Mouse (Mus musculus) layer of hippocampus, adult 2 months (tissue): ENCODE measurements around the gene Bik. TPM values are rescaled to one million over a fixed set of nuclear protein-coding genes. Genes with fewer than 3 reads are reported as not detected.

Experiments
- DNase-seq, 2 experiments: peaks; one replicate each; pipeline ENCODE4 v3.0.0; 2022; ENCODE audit warnings: low spot score in 2 of 2
- H3K27ac ChIP-seq: fragments of 200-600 bp; 2 replicates; pipeline ENCODE4 v1.8.1; 2022
- H3K4me3 ChIP-seq: fragments of 200-600 bp; 2 replicates; pipeline ENCODE4 v1.8.1; 2022; ENCODE audit warnings: mild to moderate bottlenecking
- CTCF ChIP-seq: fragments of 200-600 bp; conservative IDR thresholded peaks from 2 replicates; pipeline ENCODE4 v1.8.1; 2022; ENCODE audit warnings: antibody characterized with exemption, mild to moderate bottlenecking, moderate library complexity
- long read RNA-seq, 2 experiments: library from polyadenylated mRNA; stranded (forward); transcript quantifications; one replicate each; pipeline ENCODE4 v2.0.0; 2021; ENCODE audit warnings: borderline mapping rate in 2 of 2
- total RNA-seq, 2 experiments: library from RNA; stranded (reverse); gene quantifications; 2 replicates each; pipeline ENCODE4 v1.2.3; 2021

Bik gene
- not detected for total RNA-seq
- long read RNA-seq, experiment 1, result 0 reads
- long read RNA-seq, experiment 2, result 0 reads

- TF ChIP-seq CTCF, result no peak
- Histone ChIP-seq H3K27ac (no peak within 1 kb of the TSS), H3K4me3 (peak within 1 kb of the TSS; percentile 47)
- no peak for DNase-seq
Observed at GRCm38 (mm10) chr15:83526424-83527091, at the start of gene Bik. TSS of gene Bik (plus strand) at chr15:83526862.

GRCm38 (mm10) chr15:83478096-83478495, 48.6 kb upstream of the Bik start:
- Histone ChIP-seq H3K4me3 (no peak overlapping the region), H3K27ac (no peak overlapping the region)
- DNase-seq, result no peak
- TF ChIP-seq CTCF, result no peak; the same call in 1 of the 2 replicates

DNA sequence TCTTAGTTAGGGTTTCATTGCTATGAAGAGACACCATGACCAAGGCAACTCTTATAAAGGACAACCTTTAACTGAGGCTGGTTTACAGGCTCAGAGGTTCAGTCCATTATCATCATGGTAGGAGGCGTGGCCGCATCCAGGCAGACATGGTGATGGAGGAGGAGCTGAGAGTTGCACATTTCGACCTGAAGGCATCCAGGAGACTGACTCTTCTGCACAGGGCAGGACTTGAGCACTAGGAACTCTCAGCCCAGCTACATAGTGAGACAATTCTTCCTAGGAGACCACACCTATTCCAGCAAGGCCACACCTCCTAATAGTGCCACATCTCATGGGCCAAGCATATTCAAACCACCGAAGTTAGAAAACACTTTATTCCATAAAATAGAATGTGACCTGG, 46.8 kb upstream of the Bik start:
- no peak for DNase-seq
- Histone ChIP-seq H3K4me3 (no peak overlapping the region), H3K27ac (no peak overlapping the region)
- TF ChIP-seq CTCF, result no peak

GRCm38 (mm10) chr15:83481236-83481780, 45.4 kb upstream of the Bik start:
- no peak for TF ChIP-seq CTCF
- H3K27ac ChIP-seq, result no peak overlapping the region
- no peak overlapping the region for H3K4me3 ChIP-seq
- DNase-seq, result no peak

DNA sequence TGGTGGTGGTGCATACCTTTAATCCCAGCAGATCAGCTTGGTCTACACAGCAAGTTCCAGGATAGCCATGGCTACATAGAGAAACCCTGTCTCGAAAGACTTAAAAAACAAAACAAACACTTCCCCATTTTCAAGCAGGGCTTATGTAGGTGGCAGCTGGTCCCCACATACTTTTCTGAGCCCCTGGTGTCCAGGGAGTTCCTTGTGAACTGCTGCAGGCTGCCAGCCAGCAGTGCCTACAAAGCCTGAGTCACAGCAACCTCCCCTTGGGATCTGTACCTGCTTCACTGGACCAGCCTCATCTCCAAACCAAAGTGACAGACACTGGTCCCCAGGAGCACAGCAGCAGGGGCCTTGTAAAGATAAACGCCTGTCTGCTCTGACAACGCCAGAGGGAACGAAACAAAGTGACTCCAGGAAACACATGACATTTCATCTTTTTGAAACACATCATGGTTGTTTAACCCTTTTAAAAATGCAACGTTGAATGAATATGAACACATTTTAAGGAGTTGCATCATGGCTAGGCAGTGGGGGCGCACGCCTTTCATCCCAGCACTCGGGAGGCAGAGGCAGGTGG, 43.9 kb upstream of the Bik start:
- no peak for TF ChIP-seq CTCF
- no peak for DNase-seq
- no peak overlapping the region for H3K4me3 ChIP-seq

DNA sequence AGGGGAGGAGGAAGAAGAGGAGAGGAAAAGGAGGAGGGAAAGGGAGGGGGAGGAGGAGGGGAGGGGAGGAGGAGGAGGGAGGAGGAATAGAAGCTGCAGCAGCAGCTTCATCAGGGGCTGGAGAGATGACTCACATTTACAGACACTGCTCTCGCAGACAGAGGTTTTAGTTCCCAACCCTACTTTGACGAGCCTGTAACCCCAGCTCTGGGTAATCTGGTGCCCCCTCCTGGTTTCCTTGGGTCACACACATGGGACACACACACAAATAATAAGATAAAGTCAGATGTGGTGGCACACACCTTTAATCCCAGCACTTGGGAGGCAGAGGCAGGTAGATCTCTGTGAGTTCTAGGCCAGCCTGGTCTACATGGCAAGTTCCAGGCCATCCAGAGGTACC, 43.2 kb upstream of the Bik start:
- TF ChIP-seq CTCF, result peak; percentile 57
- DNase-seq, result no peak
- Histone ChIP-seq H3K4me3 (no peak overlapping the region), H3K27ac (no peak overlapping the region)

More for the DNA sequence above, 43.9 kb upstream of the Bik start:
- no peak overlapping the region for H3K27ac ChIP-seq

DNA sequence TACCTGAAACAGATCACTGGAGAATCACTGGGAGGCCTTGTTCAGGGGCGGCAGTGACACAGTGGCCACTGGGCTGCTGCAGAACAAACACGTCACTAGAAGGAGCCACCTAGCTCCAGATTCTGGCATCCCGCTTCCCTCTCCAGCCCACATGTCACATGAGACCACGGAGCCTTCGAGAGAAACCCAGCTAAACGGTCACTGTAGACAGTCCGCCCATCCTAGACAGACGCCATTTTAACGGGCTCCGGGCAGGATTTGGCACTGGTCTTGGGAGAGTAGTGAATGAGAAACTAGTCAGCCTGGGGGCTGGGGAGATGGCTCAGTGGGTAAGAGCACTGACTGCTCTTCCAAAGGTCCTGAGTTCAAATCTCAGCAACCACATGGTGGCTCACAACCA, 42.4 kb upstream of the Bik start:
- H3K27ac ChIP-seq, result no peak overlapping the region
- no peak for TF ChIP-seq CTCF
- DNase-seq, result no peak
- H3K4me3 ChIP-seq, result no peak overlapping the region

GRCm38 (mm10) chr15:83487477-83488115, 39.1 kb upstream of the Bik start:
- no peak overlapping the region; the same call in 1 of the 2 replicates for H3K27ac ChIP-seq
- DNase-seq, result peak in 1 of 2 experiments; percentile 34
- H3K4me3 ChIP-seq, result no peak overlapping the region
- TF ChIP-seq CTCF, result peak; percentile 29; the same call in 1 of the 2 replicates

- Histone ChIP-seq H3K4me3 (no peak overlapping the region), H3K27ac (no peak overlapping the region)
- TF ChIP-seq CTCF, result no peak
- no peak for DNase-seq
Observed at GRCm38 (mm10) chr15:83489471-83489870, 37.2 kb upstream of the Bik start.

DNA sequence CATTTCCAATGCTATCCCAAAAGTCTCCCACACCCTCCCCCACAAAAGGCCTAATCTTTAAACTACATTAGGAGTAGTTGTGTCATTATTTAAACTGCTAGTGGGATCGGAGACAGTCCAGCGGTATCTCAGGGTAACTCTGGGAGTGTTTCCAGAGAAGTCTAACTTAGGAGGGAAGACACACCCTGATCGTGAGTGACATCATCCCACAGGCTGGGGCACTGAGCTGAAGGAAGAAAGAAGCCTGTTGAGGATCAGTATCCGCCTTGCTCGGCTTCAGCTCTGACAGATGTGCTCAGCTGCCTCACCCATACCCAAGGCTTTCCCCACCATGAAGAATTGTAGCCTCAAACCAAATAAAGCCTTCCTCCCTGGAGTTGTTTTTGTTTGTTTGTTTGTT, 34.8 kb upstream of the Bik start:
- DNase-seq, result no peak
- TF ChIP-seq CTCF, result no peak
- Histone ChIP-seq H3K4me3 (no peak overlapping the region), H3K27ac (no peak overlapping the region)

- no peak for DNase-seq
- Histone ChIP-seq H3K4me3 (no peak overlapping the region), H3K27ac (no peak overlapping the region)
- no peak for TF ChIP-seq CTCF
Observed at GRCm38 (mm10) chr15:83493856-83494571, 32.6 kb upstream of the Bik start.

DNA sequence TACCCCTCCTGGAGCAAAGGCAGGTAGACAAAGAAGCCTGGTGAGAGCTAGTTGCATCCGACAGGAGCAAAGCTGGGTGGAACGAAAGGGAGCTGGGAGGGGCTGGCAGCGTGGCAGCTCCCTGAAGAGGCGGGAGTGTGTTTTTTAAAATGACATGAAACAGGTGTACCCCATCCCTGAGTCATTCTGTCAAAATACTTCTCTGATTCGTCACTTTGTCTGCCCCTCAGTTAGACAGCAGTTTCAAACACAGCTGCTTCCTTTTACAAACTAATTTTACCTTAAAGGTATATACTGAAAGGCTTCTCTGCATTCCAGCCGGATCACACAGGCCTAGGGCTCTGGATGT, 32.1 kb upstream of the Bik start:
- H3K4me3 ChIP-seq, result no peak overlapping the region
- no peak for TF ChIP-seq CTCF
- H3K27ac ChIP-seq, result no peak overlapping the region
- DNase-seq, result no peak

GRCm38 (mm10) chr15:83495195-83495594, 31.5 kb upstream of the Bik start:
- no peak for TF ChIP-seq CTCF
- Histone ChIP-seq H3K27ac (no peak overlapping the region), H3K4me3 (no peak overlapping the region)
- no peak for DNase-seq
